Mouse (Mus musculus) CH12.LX (cell line): ENCODE measurements around the gene Crat. TPM values are rescaled to one million over a fixed set of nuclear protein-coding genes. Genes with fewer than 3 reads are reported as not detected.

Experiments used
- DNase-seq: peaks from one replicate; pipeline ENCODE4 v3.0.0-alpha.2; 2013; ENCODE audit errors: extremely low read depth
- H3K27ac ChIP-seq: 2 replicates; pipeline ENCODE4 v1.5.1; 2012; ENCODE audit warnings: low read depth, mild to moderate bottlenecking, control low read depth, moderate library complexity; ENCODE audit not compliant: insufficient read depth
- H3K27me3 ChIP-seq: replicated peaks from 2 replicates; pipeline ENCODE3; 2012; ENCODE audit warnings: inconsistent platforms
- H3K36me3 ChIP-seq, 2 experiments: replicated peaks in 1 of 2; 2 replicates each; pipeline versions ENCODE3 to v1.6.1; 2012; ENCODE audit warnings: inconsistent platforms in 1 of 2, low read length in 1 of 2, mild to moderate bottlenecking in 1 of 2, mixed read lengths in 1 of 2, moderate library complexity in 1 of 2; ENCODE audit not compliant: control insufficient read depth in 1 of 2, insufficient read depth in 1 of 2
- H3K4me1 ChIP-seq, 2 experiments: 2 replicates each; pipeline ENCODE4 v1.6.1; 2012; ENCODE audit warnings: inconsistent platforms in 1 of 2, moderate library complexity in 1 of 2; ENCODE audit not compliant: insufficient read depth in 2 of 2, control insufficient read depth in 1 of 2
- H3K4me2 ChIP-seq: 2 replicates; pipeline ENCODE4 v1.6.1; 2012; ENCODE audit warnings: low read depth, mild to moderate bottlenecking, control low read depth; ENCODE audit not compliant: poor library complexity, insufficient read depth, severe bottlenecking
- H3K4me3 ChIP-seq, 3 experiments: fragments of 150-350 bp in 1 of 3; sonication (generic) in 1 of 3; replicated peaks in 1 of 3; 2 replicates each; pipeline versions ENCODE3 to v1.5.1; 2011 to 2012; ENCODE audit warnings: low read depth in 2 of 3, low read length in 2 of 3, mild to moderate bottlenecking in 2 of 3, moderate library complexity in 2 of 3, control low read depth in 1 of 3, improper control_type of control experiment in 1 of 3, inconsistent platforms in 1 of 3, mixed read lengths in 1 of 3; ENCODE audit not compliant: poor library complexity in 1 of 3
- H3K79me2 ChIP-seq: replicated peaks from 2 replicates; pipeline ENCODE4 v1.6.1; 2012; ENCODE audit warnings: mild to moderate bottlenecking, moderate library complexity; ENCODE audit not compliant: control insufficient read depth, poor library complexity, insufficient read depth, severe bottlenecking; ENCODE audit errors: extremely low read depth
- H3K9ac ChIP-seq: 2 replicates; pipeline ENCODE4 v1.6.1; 2012; ENCODE audit warnings: low read depth, mild to moderate bottlenecking, control low read depth, moderate library complexity; ENCODE audit not compliant: insufficient read depth
- H3K9me3 ChIP-seq: replicated peaks from 2 replicates; pipeline ENCODE3; 2012; ENCODE audit warnings: low read length, inconsistent platforms, mixed read lengths
- BHLHE40 ChIP-seq: IDR thresholded peaks from 2 replicates; pipeline ENCODE4 v1.6.1; 2011; ENCODE audit warnings: mild to moderate bottlenecking, low read depth, low read length, improper control_type of control experiment
- CHD1 ChIP-seq: IDR thresholded peaks from 2 replicates; pipeline ENCODE4 v1.6.1; 2012; ENCODE audit warnings: low read depth, low read length, improper control_type of control experiment, inconsistent platforms
- E2F4 ChIP-seq: IDR thresholded peaks from 2 replicates; pipeline ENCODE4 v1.6.1; 2011; ENCODE audit warnings: low read depth, low read length, improper control_type of control experiment; ENCODE audit not compliant: insufficient replicate concordance
- EP300 ChIP-seq: IDR thresholded peaks from 2 replicates; pipeline ENCODE4 v1.6.1; 2011; ENCODE audit warnings: low read length, improper control_type of control experiment
- HCFC1 ChIP-seq: IDR thresholded peaks from 2 replicates; pipeline ENCODE4 v1.6.1; 2012; ENCODE audit warnings: low read depth, mild to moderate bottlenecking, inconsistent platforms, low read length, improper control_type of control experiment
- JUND ChIP-seq: conservative IDR thresholded peaks from 2 replicates; pipeline ENCODE4 v1.6.1; 2011; ENCODE audit warnings: low read depth, low read length, improper control_type of control experiment
- KAT2A ChIP-seq: IDR thresholded peaks from 2 replicates; pipeline ENCODE4 v1.6.1; 2012; ENCODE audit warnings: low read length, improper control_type of control experiment, inconsistent platforms; ENCODE audit not compliant: insufficient replicate concordance
- MAFK ChIP-seq: IDR thresholded peaks from 2 replicates; pipeline ENCODE4 v1.6.1; 2011; ENCODE audit warnings: low read length, improper control_type of control experiment; ENCODE audit not compliant: insufficient replicate concordance
- MAZ ChIP-seq: IDR thresholded peaks from 2 replicates; pipeline ENCODE4 v1.6.1; 2012; ENCODE audit warnings: low read depth, mild to moderate bottlenecking, inconsistent platforms, low read length, improper control_type of control experiment, moderate library complexity
- MEF2A ChIP-seq: IDR thresholded peaks from 2 replicates; pipeline ENCODE4 v1.6.1; 2014; ENCODE audit warnings: low read depth, mild to moderate bottlenecking, inconsistent platforms, low read length, improper control_type of control experiment, borderline replicate concordance
- MYC ChIP-seq: IDR thresholded peaks from 2 replicates; pipeline ENCODE4 v1.6.1; 2011; ENCODE audit warnings: low read depth, mild to moderate bottlenecking, improper control_type of control experiment, low read length
- RAD21 ChIP-seq: IDR thresholded peaks from 2 replicates; pipeline ENCODE4 v1.6.1; 2011; ENCODE audit warnings: low read depth, mild to moderate bottlenecking, low read length, improper control_type of control experiment, moderate library complexity
- RCOR1 ChIP-seq: conservative IDR thresholded peaks from 2 replicates; pipeline ENCODE4 v1.6.1; 2012; ENCODE audit warnings: low read depth, mild to moderate bottlenecking, inconsistent platforms, low read length, improper control_type of control experiment
- SMC3 ChIP-seq: IDR thresholded peaks from 2 replicates; pipeline ENCODE4 v1.6.1; 2011; ENCODE audit warnings: low read depth, low read length, improper control_type of control experiment
- TBP ChIP-seq: conservative IDR thresholded peaks from 2 replicates; pipeline ENCODE4 v1.6.1; 2011; ENCODE audit warnings: low read depth, low read length, improper control_type of control experiment
- UBTF ChIP-seq: IDR thresholded peaks from 2 replicates; pipeline ENCODE4 v1.6.1; 2012; ENCODE audit warnings: low read depth, mild to moderate bottlenecking, inconsistent platforms, low read length, improper control_type of control experiment, moderate library complexity
- USF2 ChIP-seq: conservative IDR thresholded peaks from 2 replicates; pipeline ENCODE4 v1.6.1; 2011; ENCODE audit warnings: low read depth, low read length, improper control_type of control experiment
- ZC3H11A ChIP-seq: IDR thresholded peaks from 2 replicates; pipeline ENCODE4 v1.6.1; 2012; ENCODE audit warnings: low read depth, mild to moderate bottlenecking, inconsistent platforms, low read length, improper control_type of control experiment
- ZKSCAN1 ChIP-seq: IDR thresholded peaks from 2 replicates; pipeline ENCODE4 v1.6.1; 2012; ENCODE audit warnings: low read depth, inconsistent platforms, low read length, improper control_type of control experiment, borderline replicate concordance
- ZNF384 ChIP-seq: IDR thresholded peaks from 2 replicates; pipeline ENCODE4 v1.6.1; 2012; ENCODE audit warnings: low read depth, low read length, improper control_type of control experiment, inconsistent platforms
- dilution Hi-C: fragments of 300-500 bp; cut with MboI; formaldehyde crosslinking; loops from 2 replicates; pipeline ENCODE4 v1.14.3; 2020; ENCODE audit warnings: low sequenced_read_pairs; ENCODE audit not compliant: extremely low pct_unique_long_range_greater_than_20kb, extremely low pct_ligation_motif_present
- in situ Hi-C: fragments of 300-500 bp; cut with MboI; formaldehyde crosslinking; loops from 3 replicates; pipeline ENCODE4 v1.14.3; 2019; ENCODE audit warnings: low sequenced_read_pairs, low pct_ligation_motif_present, low pct_unique_long_range_greater_than_20kb, mixed read lengths
- polyA plus RNA-seq: library from polyadenylated mRNA; unstranded; fragments of >175 nt; gene quantifications from 2 replicates; pipeline ENCODE4 v1.2.1, GENCODE M21; 2012; ENCODE audit warnings: low read depth; ENCODE audit not compliant: insufficient read length
- total RNA-seq, 2 experiments: library from RNA; depleted of rRNA; stranded (reverse); fragments of 300-350 nt in 1 of 2; fragments of >200 nt in 1 of 2; gene quantifications; 2 replicates each; pipeline ENCODE4 v1.2.3; 2012 to 2014

Gene Crat
- total and polyA plus RNA-seq, 3 experiments = 1.7 to 4.5 (median 4.2) TPM

DNA sequence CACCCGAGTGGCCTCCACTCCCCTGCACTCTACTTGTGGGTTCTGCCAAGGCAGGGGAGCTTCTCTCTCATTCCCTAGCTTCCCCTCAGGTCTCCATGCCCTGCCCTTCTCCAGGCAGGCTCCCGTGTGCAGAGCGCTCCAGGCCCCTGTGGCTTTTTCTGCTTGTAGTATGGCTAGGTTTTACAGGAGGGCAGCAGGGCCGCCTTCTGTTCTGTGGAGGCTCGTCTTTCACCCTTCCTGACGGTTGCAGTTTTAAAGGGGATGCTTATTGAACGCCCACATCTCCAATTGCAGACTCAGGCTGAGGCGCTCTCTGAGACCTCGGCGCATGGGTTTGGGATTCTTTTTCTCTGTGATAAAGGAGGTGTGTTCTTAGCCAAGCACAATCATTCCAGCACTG, 3.5 kb upstream of the Crat start:
- Histone ChIP-seq H3K36me3 (peaks cover 0 to 33% of the 10 kb centered on the region in 2 experiments), H3K9me3 (no peaks in the 10 kb centered on the region), H3K4me2 (no peak overlapping the region), H3K27ac (no peak overlapping the region), H3K79me2 (peaks cover 51% of the 10 kb centered on the region), H3K4me1 (peaks cover 5 to 47% of the 10 kb centered on the region in 2 experiments; a peak in 3 of 4 replicates), H3K27me3 (peaks cover 11% of the 10 kb centered on the region), H3K9ac (no peak overlapping the region), H3K4me3 (no peak overlapping the region)
- in situ Hi-C loops (no loop called here), dilution Hi-C loops (no loop called here)
- no peak for DNase-seq
- TF ChIP-seq MAFK (no peak), ZKSCAN1 (no peak), RAD21 (no peak), KAT2A (no peak), UBTF (no peak), MYC (no peak), MAZ (no peak), CHD1 (no peak), ZNF384 (no peak), JUND (no peak)

DNA sequence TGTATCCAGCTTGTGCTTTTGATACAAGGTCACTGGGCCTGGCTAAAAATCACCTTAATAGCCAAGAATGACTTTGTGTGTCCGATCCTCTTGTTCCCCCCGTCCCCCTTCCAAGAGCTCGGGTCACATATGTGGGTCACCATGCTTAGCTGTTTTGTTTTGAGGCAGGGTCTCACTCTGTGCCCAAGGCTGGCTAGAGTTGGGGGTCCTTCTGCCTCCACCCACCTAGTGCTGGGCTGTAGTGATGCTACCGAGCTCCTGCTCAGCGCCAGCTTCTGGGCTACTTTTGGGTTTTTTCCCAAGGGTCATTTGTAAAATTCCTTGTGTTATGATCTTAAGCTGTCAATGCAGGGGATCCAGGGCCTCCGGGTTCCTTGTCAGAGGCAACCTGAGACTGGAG, 2.6 kb upstream of the Crat start:
- in situ Hi-C loops (no loop called here), dilution Hi-C loops (no loop called here)
- H3K4me1 ChIP-seq = peaks cover 5 to 47% of the 10 kb centered on the region in 2 experiments; a peak in 3 of 4 replicates
- peaks cover 48% of the 10 kb centered on the region for H3K79me2 ChIP-seq
- H3K27me3 ChIP-seq = peaks cover 15% of the 10 kb centered on the region
- no peak overlapping the region for H3K4me3 ChIP-seq
- no peaks in the 10 kb centered on the region for H3K9me3 ChIP-seq
- TF ChIP-seq BHLHE40 (no peak), E2F4 (no peak), TBP (no peak), USF2 (no peak), SMC3 (no peak), KAT2A (no peak), HCFC1 (no peak), CHD1 (no peak), MEF2A (no peak), EP300 (no peak), ZC3H11A (no peak), RAD21 (no peak), MAZ (no peak), RCOR1 (no peak)
- no peak overlapping the region for H3K27ac ChIP-seq
- peaks cover 0 to 27% of the 10 kb centered on the region in 2 experiments for H3K36me3 ChIP-seq
- no peak overlapping the region for H3K4me2 ChIP-seq
- no peak overlapping the region for H3K9ac ChIP-seq
- no peak for DNase-seq
